Mouse (Mus musculus) liver, embryonic 12.5 days (tissue): ENCODE results near the gene Rab22a. TPM values are rescaled to one million over a fixed set of nuclear protein-coding genes. Genes with fewer than 3 reads are reported as not detected.
"Not testable (repeated sequence)": the region's sequence is repeated elsewhere in the genome, so short reads cannot be mapped to it uniquely, and the experiment has no call there.

Experiments
- ATAC-seq: fragments of 200-750 bp; cut with Nextera tagmentation; 2 replicates; pipeline ENCODE4 v1.8.0; 2017; ENCODE audit warnings: moderate number of reproducible peaks, mild to moderate bottlenecking, moderate library complexity
- H3K27ac ChIP-seq: fragments of 300-500 bp; sonication (generic); 2 replicates; pipeline ENCODE4 v1.5.1; 2016; ENCODE audit warnings: mild to moderate bottlenecking
- H3K27me3 ChIP-seq: fragments of 300-500 bp; sonication (generic); replicated peaks from 2 replicates; pipeline ENCODE4 v1.6.1; 2016; ENCODE audit warnings: mild to moderate bottlenecking, moderate library complexity
- H3K36me3 ChIP-seq: fragments of 300-500 bp; sonication (generic); 2 replicates; pipeline ENCODE4 v1.6.1; 2016; ENCODE audit warnings: mild to moderate bottlenecking, moderate library complexity
- H3K4me1 ChIP-seq: fragments of 300-500 bp; sonication (generic); 2 replicates; pipeline ENCODE4 v1.6.1; 2016
- H3K4me2 ChIP-seq: fragments of 300-500 bp; sonication (generic); 2 replicates; pipeline ENCODE4 v1.6.1; 2016; ENCODE audit warnings: mild to moderate bottlenecking, moderate library complexity
- H3K4me3 ChIP-seq: fragments of 300-500 bp; sonication (generic); 2 replicates; pipeline ENCODE4 v1.5.1; 2016; ENCODE audit warnings: mild to moderate bottlenecking, moderate library complexity
- H3K9ac ChIP-seq: fragments of 300-500 bp; sonication (generic); 2 replicates; pipeline ENCODE4 v1.6.1; 2016; ENCODE audit warnings: mild to moderate bottlenecking, moderate library complexity
- H3K9me3 ChIP-seq: fragments of 300-500 bp; sonication (generic); replicated peaks from 2 replicates; pipeline ENCODE4 v1.6.1; 2016; ENCODE audit warnings: mild to moderate bottlenecking, moderate library complexity
- WGBS: fragments of 180-500 bp; shearing (Covaris S2); methylation state at CpG from one replicate; pipeline ENCODE4 v1.1.7; 2016; ENCODE audit not compliant: insufficient replicate concordance; 5-methylcytosine and 5-hydroxymethylcytosine counted together
- polyA plus RNA-seq: library from polyadenylated mRNA; unstranded; fragments of >200 nt; fragmentation: Nextera tagmentation; extraction: Ambion mirVana; gene quantifications from 2 replicates; pipeline ENCODE4 v1.2.1, GENCODE M21; 2016

Rab22a gene
- 21.5 and 25.6 TPM in 2 replicates for polyA plus RNA-seq

- Histone ChIP-seq H3K4me2 (peak within 1 kb of the TSS; percentile 93), H3K27ac (peak within 1 kb of the TSS; percentile 87), H3K4me1 (peaks cover 76% of the 10 kb centered on the region), H3K36me3 (peaks cover 34% of the 10 kb centered on the region), H3K27me3 (no peaks in the 10 kb centered on the region), H3K4me3 (peak within 1 kb of the TSS; percentile 97), H3K9me3 (no peaks in the 10 kb centered on the region), H3K9ac (peak within 1 kb of the TSS; percentile 95)
- ATAC-seq = peak; percentile 89
- under 1% methylated on average over 53 of the region's 55 CpGs for WGBS
Observed at GRCm38 (mm10) chr2:173659057-173659925, at the start of gene Rab22a. Rab22a (plus strand) TSS chr2:173659760.

- WGBS = 74% methylated on average over 11 of the region's 11 CpGs
- H3K27ac ChIP-seq = no peak overlapping the region
- ATAC-seq = no peak
Observed at GRCm38 (mm10) chr2:173615378-173616081, 44.0 kb upstream of the Rab22a start.

GRCm38 (mm10) chr2:173616156-173616555 is 43.4 kb upstream of the Rab22a start:
- Histone ChIP-seq H3K27ac (no peak overlapping the region), H3K4me3 (no peak overlapping the region), H3K9me3 (no peaks in the 10 kb centered on the region), H3K9ac (no peak overlapping the region), H3K36me3 (no peaks in the 10 kb centered on the region), H3K27me3 (no peaks in the 10 kb centered on the region), H3K4me2 (no peak overlapping the region), H3K4me1 (peaks cover 3% of the 10 kb centered on the region; the same call in 1 of the 2 replicates)
- WGBS = 73% methylated on average over 7 of the region's 7 CpGs
- no peak for ATAC-seq

More at GRCm38 (mm10) chr2:173615378-173616081, 44.0 kb upstream of the Rab22a start:
- Histone ChIP-seq H3K4me1 (peaks cover 3% of the 10 kb centered on the region; the same call in 1 of the 2 replicates), H3K9ac (no peak overlapping the region), H3K4me3 (no peak overlapping the region), H3K27me3 (no peaks in the 10 kb centered on the region), H3K9me3 (no peaks in the 10 kb centered on the region), H3K36me3 (no peaks in the 10 kb centered on the region), H3K4me2 (no peak overlapping the region)

- 70% methylated on average over 5 of the region's 5 CpGs for WGBS
- H3K9me3 ChIP-seq = no peaks in the 10 kb centered on the region
- H3K9ac ChIP-seq = no peak overlapping the region
- H3K27me3 ChIP-seq = no peaks in the 10 kb centered on the region
- no peaks in the 10 kb centered on the region for H3K4me1 ChIP-seq
- no peak overlapping the region for H3K4me3 ChIP-seq
- H3K36me3 ChIP-seq = no peaks in the 10 kb centered on the region
- no peak overlapping the region for H3K4me2 ChIP-seq
- no peak for ATAC-seq
- H3K27ac ChIP-seq = no peak overlapping the region
Observed at GRCm38 (mm10) chr2:173619132-173619531, 40.4 kb upstream of the Rab22a start.

GRCm38 (mm10) chr2:173620645-173621044 is 38.9 kb upstream of the Rab22a start:
- no peaks in the 10 kb centered on the region for H3K4me1 ChIP-seq
- peak; percentile 30; the same call in 1 of the 2 replicates for ATAC-seq
- H3K4me3 ChIP-seq = no peak overlapping the region

GRCm38 (mm10) chr2:173622173-173622601 is 37.4 kb upstream of the Rab22a start:
- Histone ChIP-seq H3K4me2 (no peak overlapping the region), H3K27ac (no peak overlapping the region), H3K4me3 (no peak overlapping the region), H3K9me3 (no peaks in the 10 kb centered on the region), H3K4me1 (no peaks in the 10 kb centered on the region), H3K9ac (no peak overlapping the region), H3K36me3 (no peaks in the 10 kb centered on the region), H3K27me3 (no peaks in the 10 kb centered on the region)
- WGBS = 61% methylated on average over 7 of the region's 7 CpGs
- ATAC-seq = no peak

More at GRCm38 (mm10) chr2:173620645-173621044, 38.9 kb upstream of the Rab22a start:
- no peaks in the 10 kb centered on the region for H3K36me3 ChIP-seq
- H3K9me3 ChIP-seq = no peaks in the 10 kb centered on the region
- no peak overlapping the region for H3K4me2 ChIP-seq
- H3K27me3 ChIP-seq = no peaks in the 10 kb centered on the region
- no peak overlapping the region for H3K27ac ChIP-seq
- H3K9ac ChIP-seq = no peak overlapping the region
- WGBS = 83% methylated on average over 4 of the region's 4 CpGs

- 49% methylated on average over 7 of the region's 7 CpGs for WGBS
- no peak overlapping the region for H3K4me3 ChIP-seq
Observed at GRCm38 (mm10) chr2:173624667-173625066, 34.9 kb upstream of the Rab22a start.

GRCm38 (mm10) chr2:173625786-173626185 is 33.8 kb upstream of the Rab22a start:
- Histone ChIP-seq H3K36me3 (no peaks in the 10 kb centered on the region), H3K4me2 (no peak overlapping the region), H3K9ac (no peak overlapping the region), H3K27ac (no peak overlapping the region), H3K4me1 (no peaks in the 10 kb centered on the region), H3K9me3 (no peaks in the 10 kb centered on the region), H3K27me3 (no peaks in the 10 kb centered on the region), H3K4me3 (no peak overlapping the region)
- ATAC-seq = no peak
- 82% methylated on average over 3 of the region's 3 CpGs for WGBS

More at GRCm38 (mm10) chr2:173624667-173625066, 34.9 kb upstream of the Rab22a start:
- ATAC-seq = no peak
- no peak overlapping the region for H3K27ac ChIP-seq
- H3K27me3 ChIP-seq = no peaks in the 10 kb centered on the region
- no peak overlapping the region for H3K9ac ChIP-seq
- H3K4me2 ChIP-seq = no peak overlapping the region
- H3K36me3 ChIP-seq = no peaks in the 10 kb centered on the region
- H3K4me1 ChIP-seq = no peaks in the 10 kb centered on the region
- H3K9me3 ChIP-seq = no peaks in the 10 kb centered on the region

- H3K36me3 ChIP-seq, H3K9ac ChIP-seq, H3K27me3 ChIP-seq, H3K4me3 ChIP-seq, ATAC-seq, H3K27ac ChIP-seq, H3K4me2 ChIP-seq, H3K4me1 ChIP-seq, H3K9me3 ChIP-seq: not testable (repeated sequence)
- 86% methylated on average over 15 of the region's 15 CpGs for WGBS
Observed at GRCm38 (mm10) chr2:173634106-173634505, 25.5 kb upstream of the Rab22a start.

- Histone ChIP-seq H3K27me3 (no peaks in the 10 kb centered on the region), H3K4me2 (no peak overlapping the region), H3K4me1 (no peaks in the 10 kb centered on the region), H3K4me3 (no peak overlapping the region), H3K27ac (no peak overlapping the region), H3K9ac (no peak overlapping the region), H3K9me3 (no peaks in the 10 kb centered on the region), H3K36me3 (no peaks in the 10 kb centered on the region)
- ATAC-seq = no peak
Observed at GRCm38 (mm10) chr2:173641370-173641769, 18.2 kb upstream of the Rab22a start.

- no peaks in the 10 kb centered on the region for H3K27me3 ChIP-seq
- 72% methylated on average over 15 of the region's 15 CpGs for WGBS
- no peak for ATAC-seq
- no peak overlapping the region for H3K9ac ChIP-seq
- H3K36me3 ChIP-seq = no peaks in the 10 kb centered on the region
- no peak overlapping the region for H3K27ac ChIP-seq
- no peak overlapping the region for H3K4me3 ChIP-seq
- H3K4me2 ChIP-seq = no peak overlapping the region
- H3K4me1 ChIP-seq = no peaks in the 10 kb centered on the region
- no peaks in the 10 kb centered on the region for H3K9me3 ChIP-seq
Observed at GRCm38 (mm10) chr2:173642262-173642999, 17.1 kb upstream of the Rab22a start.
